Mouse (Mus musculus) forebrain, postnatal 0 days (tissue): ENCODE results near the gene Cnnm1. TPM values are rescaled to one million over a fixed set of nuclear protein-coding genes. Genes with fewer than 3 reads are reported as not detected.

Experiments used
- ATAC-seq: fragments of 200-750 bp; cut with Nextera tagmentation; 2 replicates; pipeline ENCODE4 v1.8.0; 2017; ENCODE audit warnings: mild to moderate bottlenecking, moderate library complexity
- DNase-seq: peaks from one replicate; pipeline ENCODE4 v3.0.0-alpha.2; 2015
- H3K27ac ChIP-seq: fragments of 300-500 bp; sonication (generic); 2 replicates; pipeline ENCODE4 v1.5.1; 2014; ENCODE audit warnings: low read depth, mild to moderate bottlenecking, antibody characterized with exemption, low read length, moderate library complexity, mixed read lengths
- H3K27me3 ChIP-seq: fragments of 300-500 bp; sonication (generic); 2 replicates; pipeline ENCODE4 v1.6.1; 2014; ENCODE audit warnings: mild to moderate bottlenecking, low read length, mixed read lengths; ENCODE audit not compliant: insufficient read depth
- H3K36me3 ChIP-seq: fragments of 300-500 bp; sonication (generic); 2 replicates; pipeline ENCODE4 v1.6.1; 2014; ENCODE audit warnings: mild to moderate bottlenecking, moderate library complexity; ENCODE audit not compliant: insufficient read depth
- H3K4me1 ChIP-seq: fragments of 300-500 bp; sonication (generic); 2 replicates; pipeline ENCODE4 v1.6.1; 2014; ENCODE audit warnings: antibody characterized with exemption; ENCODE audit not compliant: insufficient read depth
- H3K4me2 ChIP-seq: fragments of 300-500 bp; sonication (generic); 2 replicates; pipeline ENCODE4 v1.6.1; 2014; ENCODE audit warnings: low read depth, mild to moderate bottlenecking, moderate library complexity
- H3K4me3 ChIP-seq: fragments of 300-500 bp; sonication (generic); 2 replicates; pipeline ENCODE4 v1.5.1; 2014; ENCODE audit warnings: low read depth, low read length, mixed read lengths
- H3K9ac ChIP-seq: fragments of 300-500 bp; sonication (generic); 2 replicates; pipeline ENCODE4 v1.6.1; 2014; ENCODE audit warnings: mild to moderate bottlenecking
- H3K9me3 ChIP-seq: fragments of 300-500 bp; sonication (generic); 2 replicates; pipeline ENCODE4 v1.6.1; 2016; ENCODE audit warnings: low read length
- CTCF ChIP-seq: sonication (generic); IDR thresholded peaks from 2 replicates; pipeline ENCODE4 v1.5.1; 2016; ENCODE audit warnings: antibody characterized with exemption, control low read depth, low read depth
- WGBS: fragments of 180-500 bp; shearing (Covaris S2); extraction: QIAGEN DNeasy Blood & Tissue Kit; methylation state at CpG from one replicate; pipeline ENCODE4 v1.1.7; 2014; 5-methylcytosine and 5-hydroxymethylcytosine counted together
- polyA plus RNA-seq: library from polyadenylated mRNA; unstranded; fragments of >200 nt; fragmentation: Nextera tagmentation; extraction: Ambion mirVana; gene quantifications from 2 replicates; pipeline ENCODE4 v1.2.1, GENCODE M21; 2015
- total RNA-seq: library from RNA; depleted of rRNA; stranded (reverse); fragments of >200 nt; gene quantifications from 2 replicates; pipeline ENCODE4 v1.2.3, GENCODE M21; 2014

Cnnm1 gene
- total and polyA plus RNA-seq, 2 experiments from 2014 or later: 2.1 to 7.6 TPM

- Histone ChIP-seq H3K36me3 (no peaks in the 10 kb centered on the region), H3K9ac (no peak overlapping the region), H3K4me3 (no peak overlapping the region), H3K4me1 (no peaks in the 10 kb centered on the region), H3K27ac (no peak overlapping the region), H3K27me3 (no peaks in the 10 kb centered on the region), H3K9me3 (no peaks in the 10 kb centered on the region), H3K4me2 (peak overlapping the region; percentile 19; the same call in 1 of the 2 replicates)
- WGBS: 52% methylated on average over 5 of the region's 5 CpGs
- DNase-seq (peak; percentile 80), ATAC-seq (peak; percentile 82)
- no peak for TF ChIP-seq CTCF
Observed at GRCm38 (mm10) chr19:43452176-43452575, 11.9 kb downstream of the Cnnm1 start.

- TF ChIP-seq CTCF: no peak
- H3K4me2 ChIP-seq: no peak overlapping the region
- no peaks in the 10 kb centered on the region for H3K9me3 ChIP-seq
- no peaks in the 10 kb centered on the region for H3K4me1 ChIP-seq
- no peaks in the 10 kb centered on the region for H3K36me3 ChIP-seq
- no peak overlapping the region for H3K4me3 ChIP-seq
- DNase-seq (no peak), ATAC-seq (no peak)
- H3K9ac ChIP-seq: no peak overlapping the region
- H3K27ac ChIP-seq: no peak overlapping the region
- 88% methylated on average over 4 of the region's 4 CpGs for WGBS
- H3K27me3 ChIP-seq: no peaks in the 10 kb centered on the region
Observed at GRCm38 (mm10) chr19:43453025-43453424, 12.8 kb downstream of the Cnnm1 start.

DNA sequence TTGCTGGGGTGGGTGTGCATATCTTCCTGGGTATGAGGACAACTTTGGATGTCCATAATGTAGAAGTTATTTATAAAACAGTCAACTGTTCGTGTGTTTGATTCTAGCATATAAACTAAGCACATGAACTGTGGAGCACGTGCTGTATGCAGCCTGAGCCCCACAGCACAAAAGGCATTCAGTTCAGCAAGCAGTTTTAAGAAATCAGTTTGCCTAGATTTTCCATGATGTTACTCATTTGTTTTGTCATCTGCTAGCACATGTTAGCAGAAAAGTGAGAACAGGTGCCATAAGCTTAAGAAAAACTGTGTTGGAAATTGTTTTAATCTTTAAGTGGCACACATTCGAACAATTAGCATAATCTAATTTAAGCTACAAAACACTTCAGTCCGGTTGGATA, 19.7 kb downstream of the Cnnm1 start:
- DNase-seq (no peak), ATAC-seq (peak; percentile 74)
- 48% methylated on average over 4 of the region's 4 CpGs for WGBS
- no peak for TF ChIP-seq CTCF
- no peak overlapping the region for H3K4me3 ChIP-seq
- no peaks in the 10 kb centered on the region for H3K36me3 ChIP-seq
- H3K27me3 ChIP-seq: no peaks in the 10 kb centered on the region
- no peaks in the 10 kb centered on the region for H3K9me3 ChIP-seq
- H3K9ac ChIP-seq: no peak overlapping the region
- no peak overlapping the region for H3K4me2 ChIP-seq
- no peaks in the 10 kb centered on the region for H3K4me1 ChIP-seq
- H3K27ac ChIP-seq: no peak overlapping the region

GRCm38 (mm10) chr19:43460481-43460880, 20.2 kb downstream of the Cnnm1 start:
- H3K27ac ChIP-seq: no peak overlapping the region
- DNase-seq (no peak), ATAC-seq (no peak)
- H3K9ac ChIP-seq: no peak overlapping the region
- no peaks in the 10 kb centered on the region for H3K4me1 ChIP-seq
- TF ChIP-seq CTCF: no peak
- 91% methylated on average over 12 of the region's 12 CpGs for WGBS
- H3K4me3 ChIP-seq: no peak overlapping the region
- H3K4me2 ChIP-seq: no peak overlapping the region
- H3K36me3 ChIP-seq: no peaks in the 10 kb centered on the region
- H3K27me3 ChIP-seq: no peaks in the 10 kb centered on the region
- no peaks in the 10 kb centered on the region for H3K9me3 ChIP-seq

GRCm38 (mm10) chr19:43462141-43462540, 21.9 kb downstream of the Cnnm1 start:
- WGBS: 96% methylated on average over 3 of the region's 3 CpGs
- TF ChIP-seq CTCF: no peak
- no peaks in the 10 kb centered on the region; the same call in 1 of the 2 replicates for H3K4me1 ChIP-seq
- DNase-seq (no peak), ATAC-seq (no peak)
- H3K9me3 ChIP-seq: no peaks in the 10 kb centered on the region
- no peak overlapping the region for H3K9ac ChIP-seq
- H3K27me3 ChIP-seq: no peaks in the 10 kb centered on the region
- H3K36me3 ChIP-seq: no peaks in the 10 kb centered on the region
- H3K4me2 ChIP-seq: no peak overlapping the region
- no peak overlapping the region for H3K27ac ChIP-seq
- no peak overlapping the region for H3K4me3 ChIP-seq

GRCm38 (mm10) chr19:43463546-43464293, 23.5 kb downstream of the Cnnm1 start:
- H3K27me3 ChIP-seq: no peaks in the 10 kb centered on the region
- H3K9ac ChIP-seq: no peak overlapping the region
- H3K27ac ChIP-seq: no peak overlapping the region
- DNase-seq (no peak), ATAC-seq (no peak)
- H3K4me2 ChIP-seq: no peak overlapping the region
- no peak for TF ChIP-seq CTCF
- H3K36me3 ChIP-seq: no peaks in the 10 kb centered on the region; the same call in 1 of the 2 replicates
- 93% methylated on average over 7 of the region's 7 CpGs for WGBS
- H3K9me3 ChIP-seq: no peaks in the 10 kb centered on the region
- no peak overlapping the region for H3K4me3 ChIP-seq
- no peaks in the 10 kb centered on the region; the same call in 1 of the 2 replicates for H3K4me1 ChIP-seq

- no peak for TF ChIP-seq CTCF
Observed at GRCm38 (mm10) chr19:43464294-43464687, 24.1 kb downstream of the Cnnm1 start.

More at GRCm38 (mm10) chr19:43464294-43464687, 24.1 kb downstream of the Cnnm1 start:
- DNase-seq: no peak
- Histone ChIP-seq H3K36me3 (no peaks in the 10 kb centered on the region; the same call in 1 of the 2 replicates), H3K4me1 (no peaks in the 10 kb centered on the region; the same call in 1 of the 2 replicates), H3K4me3 (no peak overlapping the region), H3K27me3 (no peaks in the 10 kb centered on the region), H3K9ac (no peak overlapping the region), H3K9me3 (no peaks in the 10 kb centered on the region), H3K27ac (no peak overlapping the region), H3K4me2 (no peak overlapping the region)
- WGBS: 83% methylated on average over 3 of the region's 3 CpGs
- ATAC-seq: no peak
